Mouse (Mus musculus) E14TG2a.4 (cell line): ENCODE data around the gene Ctbp2.
"Not testable (repeated sequence)": the region's sequence is repeated elsewhere in the genome, so short reads cannot be mapped to it uniquely, and the experiment has no call there.

Experiments
- H3K27me3 ChIP-seq: 2 replicates; pipeline ENCODE4 v1.6.1; 2014; ENCODE audit warnings: low read length, control low read depth; ENCODE audit not compliant: insufficient read depth
- H3K36me3 ChIP-seq: 2 replicates; pipeline ENCODE4 v1.6.1; 2014; ENCODE audit warnings: low read length, control low read depth; ENCODE audit not compliant: insufficient read depth
- H3K4me1 ChIP-seq: replicated peaks from 2 replicates; pipeline ENCODE4 v1.6.1; 2014; ENCODE audit warnings: low read depth, low read length, control low read depth
- H3K4me3 ChIP-seq: replicated peaks from 2 replicates; pipeline ENCODE4 v1.5.1; 2014; ENCODE audit warnings: mild to moderate bottlenecking, low read length
- H3K9me3 ChIP-seq: 2 replicates; pipeline ENCODE4 v1.6.1; 2014; ENCODE audit warnings: low read length, control low read depth
- CTCF ChIP-seq: conservative IDR thresholded peaks from 2 replicates; pipeline ENCODE4 v1.5.1; 2014; ENCODE audit warnings: low read length
- NANOG ChIP-seq: IDR thresholded peaks from 2 replicates; pipeline ENCODE4 v1.6.1; 2014; ENCODE audit warnings: borderline replicate concordance, low read length, mixed read lengths
- POU5F1 ChIP-seq: IDR thresholded peaks from 2 replicates; pipeline ENCODE4 v1.6.1; 2014; ENCODE audit warnings: low read length, borderline replicate concordance

The Ctbp2 gene

DNA sequence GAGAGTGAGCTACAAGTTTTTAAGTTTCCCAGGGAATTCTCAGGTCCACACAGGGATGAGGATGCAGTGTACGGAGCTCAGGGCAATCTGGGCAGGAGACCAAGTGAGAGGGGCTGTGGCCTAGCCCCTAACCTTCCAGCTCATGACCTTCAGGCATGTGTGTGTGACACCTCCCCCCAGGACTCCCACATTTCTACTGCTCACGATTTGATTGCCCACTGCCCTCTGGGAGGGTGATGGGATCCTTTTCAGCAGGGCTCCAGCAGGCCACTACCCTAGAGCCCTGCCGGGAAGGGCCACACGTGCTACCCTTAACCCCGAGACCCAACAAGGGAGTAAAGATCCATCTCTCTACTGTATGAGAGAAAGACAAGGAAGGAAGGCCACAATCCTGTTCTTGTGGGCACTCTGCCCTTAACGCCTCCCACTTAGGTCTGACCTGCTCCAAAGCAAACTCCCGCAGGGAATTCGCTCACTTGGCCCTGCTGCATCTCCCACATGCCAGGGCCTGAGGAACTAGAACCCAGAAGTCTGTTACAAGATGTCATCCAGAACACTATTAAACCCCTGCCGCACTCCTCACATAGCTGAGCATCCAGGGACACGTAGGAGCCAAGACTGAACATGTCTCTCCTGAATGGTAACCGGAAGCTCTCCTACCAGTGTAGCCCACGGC lies 25.9 kb downstream of the Ctbp2 start:
- peak overlapping the region; percentile 46 for H3K4me3 ChIP-seq
- H3K36me3 ChIP-seq: peaks cover 94% of the 10 kb centered on the region
- no peaks in the 10 kb centered on the region for H3K9me3 ChIP-seq
- H3K4me1 ChIP-seq: peaks cover 97% of the 10 kb centered on the region
- no peaks in the 10 kb centered on the region for H3K27me3 ChIP-seq
- TF ChIP-seq POU5F1 (no peak), NANOG (no peak), CTCF (no peak)

DNA sequence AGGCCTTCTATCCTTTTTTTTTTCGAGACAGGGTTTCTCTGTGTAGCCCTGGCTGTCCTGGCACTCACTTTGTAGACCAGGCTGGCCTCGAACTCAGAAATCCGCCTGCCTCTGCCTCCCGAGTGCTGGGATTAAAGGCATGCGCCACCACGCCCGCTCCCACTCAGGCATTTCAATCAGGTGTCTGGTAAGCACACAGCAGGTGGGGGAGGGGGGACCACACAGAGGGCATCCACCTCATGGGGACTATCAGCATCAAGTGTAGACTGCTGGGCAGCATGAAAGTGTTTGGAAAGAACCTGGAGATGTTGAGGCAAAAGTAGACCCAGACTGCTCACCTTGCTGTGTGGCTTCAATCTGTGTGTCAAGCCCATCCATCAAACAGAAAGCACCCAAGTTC lies 28.5 kb downstream of the Ctbp2 start:
- not testable (repeated sequence) for H3K27me3 ChIP-seq, H3K9me3 ChIP-seq
- peak overlapping the region; percentile 27 for H3K4me3 ChIP-seq
- peaks cover 97% of the 10 kb centered on the region for H3K4me1 ChIP-seq
- peaks cover 96% of the 10 kb centered on the region for H3K36me3 ChIP-seq

DNA sequence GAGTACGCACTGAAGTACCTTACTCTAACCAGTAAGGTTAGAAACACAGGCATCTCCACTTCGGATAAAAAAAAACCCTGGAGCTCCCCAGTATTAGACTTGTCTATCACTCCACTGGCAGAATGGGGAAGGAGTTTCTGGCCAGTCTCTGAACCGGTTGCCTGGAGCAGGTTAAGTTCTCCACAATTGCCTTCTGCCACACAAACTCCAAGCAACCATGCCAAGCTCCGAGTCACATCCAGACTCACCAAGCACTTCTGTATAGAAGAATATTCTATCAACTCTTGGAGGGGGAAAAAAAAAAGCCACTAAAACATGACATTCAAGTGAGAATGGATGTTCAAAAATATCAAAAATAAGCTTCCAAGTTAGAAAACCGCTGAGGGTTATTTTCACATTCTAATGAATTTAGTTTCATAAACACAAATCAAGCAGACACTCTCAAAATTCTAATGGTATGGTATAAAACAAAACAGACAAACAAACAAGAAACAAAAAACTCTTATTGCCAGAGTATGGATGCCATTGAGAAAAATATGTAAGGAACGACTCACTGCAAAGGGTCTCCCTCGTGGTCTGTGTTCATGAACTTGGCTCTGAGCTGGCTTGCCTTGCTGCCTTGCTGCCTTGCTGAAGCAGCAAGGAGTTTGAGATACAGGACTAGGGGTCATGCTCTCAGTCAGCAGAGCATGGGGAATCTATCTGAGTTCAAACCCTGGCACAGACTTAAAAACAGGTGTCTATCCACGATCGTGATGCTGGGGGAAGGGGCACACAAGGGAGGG lies 29.3 kb downstream of the Ctbp2 start:
- TF ChIP-seq NANOG (no peak), POU5F1 (no peak), CTCF (no peak)
- 0 out of 2 replicates have a peak overlapping the region, but pooled peaks have one; percentile 27 for H3K4me3 ChIP-seq
- no peaks in the 10 kb centered on the region for H3K9me3 ChIP-seq
- peaks cover 97% of the 10 kb centered on the region for H3K4me1 ChIP-seq
- H3K27me3 ChIP-seq: no peaks in the 10 kb centered on the region
- peaks cover 96% of the 10 kb centered on the region for H3K36me3 ChIP-seq

DNA sequence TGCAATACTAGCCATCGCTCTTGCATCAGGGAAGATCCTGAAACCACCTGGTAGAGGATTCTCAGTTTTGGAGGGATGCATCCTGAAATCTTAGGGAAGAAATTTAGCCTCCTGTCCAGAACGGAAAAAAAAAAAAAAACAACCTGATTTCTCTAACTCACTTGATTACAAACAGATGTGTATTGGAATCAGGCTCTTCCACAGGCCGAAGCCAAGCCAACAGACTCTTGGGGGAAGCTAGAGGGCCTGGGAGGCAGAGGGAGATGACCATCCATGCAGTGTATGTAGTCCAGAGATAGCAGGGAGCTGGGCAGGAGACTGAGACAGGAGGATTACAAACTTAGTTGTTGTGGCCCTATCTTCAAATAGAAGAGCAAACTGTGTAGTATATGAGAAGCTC lies 30.0 kb downstream of the Ctbp2 start:
- Histone ChIP-seq H3K36me3 (peaks cover 93% of the 10 kb centered on the region), H3K27me3 (no peaks in the 10 kb centered on the region), H3K4me3 (no peak overlapping the region), H3K9me3 (no peaks in the 10 kb centered on the region), H3K4me1 (peaks cover 97% of the 10 kb centered on the region)
- no peak for TF ChIP-seq CTCF
- TF ChIP-seq POU5F1: no peak
- no peak for TF ChIP-seq NANOG

DNA sequence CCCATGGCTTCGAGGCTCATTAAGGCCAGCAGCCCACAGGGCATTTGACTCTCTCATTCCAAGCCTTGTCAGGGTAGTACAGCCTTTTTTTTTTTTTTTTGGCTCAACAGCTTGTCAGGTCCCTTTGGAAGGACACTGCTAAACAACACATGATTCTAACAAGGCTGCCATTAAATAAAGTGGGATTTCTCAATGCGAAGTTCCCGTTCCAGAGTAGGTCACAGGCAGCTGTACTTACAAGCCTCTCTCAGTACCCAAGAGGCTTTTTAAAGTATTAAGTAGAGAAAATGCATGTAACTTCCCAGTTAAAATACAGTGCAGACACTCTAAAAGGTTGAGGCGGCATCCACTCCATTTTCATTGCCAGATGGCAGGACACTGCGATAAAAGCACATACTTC lies 30.4 kb downstream of the Ctbp2 start:
- Histone ChIP-seq H3K4me1 (peaks cover 97% of the 10 kb centered on the region), H3K36me3 (peaks cover 93% of the 10 kb centered on the region), H3K27me3 (no peaks in the 10 kb centered on the region), H3K4me3 (no peak overlapping the region), H3K9me3 (no peaks in the 10 kb centered on the region)
- TF ChIP-seq NANOG: no peak
- no peak for TF ChIP-seq POU5F1
- no peak for TF ChIP-seq CTCF

DNA sequence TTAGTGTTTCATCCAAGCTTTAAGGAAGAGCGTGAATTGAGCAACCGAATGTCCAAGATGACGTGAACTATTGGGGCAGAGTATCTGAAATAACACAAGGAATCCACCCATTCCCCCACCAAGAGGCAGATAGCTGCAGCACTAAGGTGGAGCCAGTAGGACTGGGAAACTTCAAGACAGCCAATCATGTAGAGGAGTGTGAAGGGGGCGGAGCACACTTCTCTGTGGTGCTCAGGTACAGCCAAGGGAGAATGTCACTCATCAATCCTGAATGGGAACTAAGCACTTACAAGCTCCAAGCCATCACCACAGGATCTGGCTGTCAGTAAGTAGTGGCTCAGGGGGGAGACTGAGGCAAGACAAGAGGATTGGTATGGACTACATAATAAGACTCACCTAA lies 33.5 kb downstream of the Ctbp2 start:
- TF ChIP-seq POU5F1 (no peak), CTCF (no peak), NANOG (no peak)

DNA sequence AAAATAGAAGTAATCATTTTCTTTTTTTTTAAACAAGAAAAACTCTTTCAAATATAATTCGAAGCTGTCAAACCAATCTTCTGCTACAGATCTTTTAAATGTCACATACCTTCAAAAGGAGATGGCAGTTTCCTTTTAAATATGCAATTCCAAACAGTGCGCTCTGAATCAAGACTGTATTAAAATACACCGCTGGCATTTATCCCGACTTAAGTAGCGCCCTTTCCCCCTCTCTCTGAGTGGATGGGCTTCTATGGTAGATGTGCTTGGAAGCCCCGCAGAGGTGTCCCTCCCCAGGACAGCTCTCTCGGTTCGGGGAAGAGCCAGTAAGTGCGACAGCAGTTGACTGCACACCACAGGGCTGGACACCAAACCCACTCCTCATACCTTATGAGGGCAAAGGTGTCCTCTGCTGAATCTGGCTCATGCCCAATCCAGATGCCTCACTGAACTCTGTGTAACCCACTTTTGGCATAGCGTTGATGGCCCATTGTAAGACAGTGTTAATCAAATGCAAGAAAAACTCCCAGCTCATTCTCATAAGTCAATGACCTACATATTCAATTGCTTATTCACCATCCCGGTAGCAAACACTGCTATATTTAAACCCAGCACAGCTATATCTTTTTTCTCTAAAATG lies 34.4 kb downstream of the Ctbp2 start:
- Histone ChIP-seq H3K36me3 (peaks cover 95% of the 10 kb centered on the region), H3K4me3 (peak overlapping the region; percentile 54), H3K4me1 (peaks cover 99% of the 10 kb centered on the region), H3K9me3 (no peaks in the 10 kb centered on the region), H3K27me3 (no peaks in the 10 kb centered on the region)
- TF ChIP-seq CTCF (no peak), NANOG (no peak), POU5F1 (no peak)

More for the DNA sequence above, 33.5 kb downstream of the Ctbp2 start:
- Histone ChIP-seq H3K36me3 (peaks cover 95% of the 10 kb centered on the region), H3K27me3 (no peaks in the 10 kb centered on the region), H3K4me1 (peaks cover 98% of the 10 kb centered on the region), H3K9me3 (no peaks in the 10 kb centered on the region), H3K4me3 (peak overlapping the region; percentile 54; the same call in 1 of the 2 replicates)

DNA sequence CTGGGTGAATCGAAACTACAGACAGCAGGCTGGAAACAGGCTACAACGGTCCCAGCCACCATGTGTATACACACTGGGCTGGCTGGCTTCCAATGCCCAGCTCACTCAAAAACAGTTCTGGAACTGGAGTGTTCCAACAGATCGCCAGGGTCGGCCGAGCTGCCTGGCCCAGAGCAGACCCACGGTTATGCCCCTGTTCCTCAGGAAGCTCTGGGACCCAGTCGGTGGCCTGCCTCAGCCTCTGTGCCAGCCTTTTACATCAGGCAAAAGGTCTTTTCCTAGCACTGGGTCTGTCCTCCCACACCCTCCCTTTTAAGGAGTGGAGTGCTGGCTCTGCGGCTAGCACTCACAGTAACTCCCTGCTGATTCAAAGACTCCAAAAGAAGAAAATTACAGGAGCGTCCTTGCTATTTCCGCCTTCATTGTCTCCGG lies 35.3 kb downstream of the Ctbp2 start:
- peaks cover 99% of the 10 kb centered on the region for H3K4me1 ChIP-seq
- no peaks in the 10 kb centered on the region for H3K9me3 ChIP-seq
- H3K27me3 ChIP-seq: no peaks in the 10 kb centered on the region
- TF ChIP-seq POU5F1 (no peak), CTCF (no peak), NANOG (no peak)
- peaks cover 95% of the 10 kb centered on the region for H3K36me3 ChIP-seq
- H3K4me3 ChIP-seq: peak overlapping the region; percentile 41
